Mouse (Mus musculus) liver, adult 2 months (tissue): Measurements from ENCODE around the gene Tmc8.

ENCODE experiments used
- CTCF ChIP-seq: fragments of 200-500 bp; IDR thresholded peaks from 2 replicates; pipeline ENCODE4 v1.5.1; 2011; ENCODE audit warnings: low read depth, low read length, control low read depth
- POLR2A ChIP-seq: fragments of 200-500 bp; IDR thresholded peaks from 2 replicates; pipeline ENCODE4 v1.6.1; 2011; ENCODE audit warnings: low read length, control low read depth; ENCODE audit not compliant: insufficient read depth; ENCODE audit errors: extremely low read depth

- TF ChIP-seq POLR2A (no peak), CTCF (peak; percentile 71)
Observed at GRCm38 (mm10) chr11:117832086-117832969, 50.5 kb downstream of the Tmc8 start.
